Mouse (Mus musculus) Patski (cell line): ENCODE measurements around the gene Glo1. TPM values are rescaled to one million over a fixed set of nuclear protein-coding genes. Genes with fewer than 3 reads are reported as not detected.

Source experiments
- ATAC-seq: fragments of 100-300 bp; one replicate; pipeline ENCODE4 v1.8.0; 2021
- CTCF ChIA-PET: fragments of 350-600 bp; sonication (Branson Sonifier 250); formaldehyde crosslinking; loops from one replicate; lab custom pipeline; 2022; ENCODE audit warnings: inconsistent platforms; lab: Charles Lee
- POLR2A ChIA-PET: fragments of 350-600 bp; sonication (Branson Sonifier 250); formaldehyde crosslinking; loops from one replicate; lab custom pipeline; 2022; ENCODE audit warnings: antibody characterized with exemption, inconsistent platforms; lab: Charles Lee
- DNase-seq: peaks from one replicate; pipeline ENCODE4 v3.0.0-alpha.2; 2011; ENCODE audit warnings: low read depth, low spot score
- H3K27me3 ChIP-seq: fragments of 371-371 bp; one replicate; pipeline ENCODE4 v1.5.1; 2021
- CTCF ChIP-seq: fragments of 100-300 bp; IDR thresholded peaks from one replicate; pipeline ENCODE4 v1.5.1; 2021
- in situ Hi-C: fragments of 300-500 bp; cut with MboI; formaldehyde crosslinking; loops from 3 replicates; pipeline ENCODE4 v1.11.1; 2018; ENCODE audit warnings: low pct_unique_long_range_greater_than_20kb, mixed read lengths
- polyA plus RNA-seq: library from polyadenylated mRNA; unstranded; gene quantifications from one replicate; pipeline ENCODE4 v1.2.3, GENCODE M21; 2021

The Glo1 gene
- polyA plus RNA-seq, 1 experiment from 2014 or later = 208 TPM

- in situ Hi-C loops = loop anchor here (10.0 kb wide), 1 partner anchor 468 kb away; no protein-coding TSS in a partner anchor
- DNase-seq (no peak), ATAC-seq (no peak)
- TF ChIP-seq CTCF = no peak
- H3K27me3 ChIP-seq = no peaks in the 10 kb centered on the region
- CTCF ChIA-PET = interaction anchor here (1.2 to 1.6 kb wide), 3 partner anchors 9 to 23 kb away, joined by 3 to 5 read pairs (median 3); no protein-coding TSS in a partner anchor
- POLR2A ChIA-PET = no interaction called here
Observed at GRCm38 (mm10) chr17:30582313-30582712, 44.4 kb downstream of the Glo1 start.

- TF ChIP-seq CTCF = no peak
- POLR2A ChIA-PET = interaction anchor here (1.1 kb wide), 1 partner anchor 17 kb away, joined by 3 read pairs; no protein-coding TSS in a partner anchor
- in situ Hi-C loops = loop anchor here (10.0 kb wide), 1 partner anchor 466 kb away; no protein-coding TSS in a partner anchor
Observed at GRCm38 (mm10) chr17:30581201-30581600, 45.5 kb downstream of the Glo1 start.

DNA sequence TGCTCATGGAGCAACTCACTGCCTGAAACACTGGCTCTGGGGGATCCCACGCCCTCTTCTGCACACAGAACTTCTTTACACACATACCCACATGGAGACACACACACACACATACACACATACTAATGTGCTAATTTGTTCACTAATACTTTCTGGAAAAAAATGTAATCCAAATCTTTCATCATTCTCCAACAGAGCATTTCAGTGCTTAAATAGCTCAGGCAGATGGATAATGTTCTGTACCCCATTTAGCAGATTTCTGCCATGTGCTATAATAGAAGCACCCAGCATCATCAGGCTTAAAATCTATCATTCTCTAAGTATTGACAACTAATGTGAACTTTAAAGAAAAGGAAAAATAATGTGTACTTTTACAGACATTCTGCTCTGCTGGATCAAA lies 45.9 kb downstream of the Glo1 start:
- DNase-seq (no peak), ATAC-seq (no peak)
- H3K27me3 ChIP-seq = no peaks in the 10 kb centered on the region
- TF ChIP-seq CTCF = no peak
- in situ Hi-C loops = loop anchor here (10.0 kb wide), 1 partner anchor 466 kb away; no protein-coding TSS in a partner anchor
- CTCF ChIA-PET = interaction anchor here (1.5 to 4.0 kb wide), 2 partner anchors 8 to 22 kb away, joined by 4 to 17 read pairs; no protein-coding TSS in a partner anchor
- POLR2A ChIA-PET = interaction anchor here (1.1 kb wide), 1 partner anchor 16 kb away, joined by 3 read pairs; no protein-coding TSS in a partner anchor

More at GRCm38 (mm10) chr17:30581201-30581600, 45.5 kb downstream of the Glo1 start:
- DNase-seq (no peak), ATAC-seq (no peak)
- no peaks in the 10 kb centered on the region for H3K27me3 ChIP-seq
- CTCF ChIA-PET = interaction anchor here (1.5 to 4.0 kb wide), 2 partner anchors 8 to 22 kb away, joined by 4 to 17 read pairs; no protein-coding TSS in a partner anchor

GRCm38 (mm10) chr17:30576946-30577345 lies 49.7 kb downstream of the Glo1 start:
- H3K27me3 ChIP-seq = no peaks in the 10 kb centered on the region
- in situ Hi-C loops = no loop called here
- ATAC-seq = no peak
- no peak for DNase-seq
- no peak for TF ChIP-seq CTCF
- ChIA-PET POLR2A (interaction anchor here (0.6 to 1.0 kb wide), 2 partner anchors 12 to 23 kb away, joined by 3 read pairs; no protein-coding TSS in a partner anchor), CTCF (interaction anchor here (1.0 to 4.0 kb wide), 3 partner anchors 10 to 28 kb away, joined by 3 to 17 read pairs (median 4); no protein-coding TSS in a partner anchor)

DNA sequence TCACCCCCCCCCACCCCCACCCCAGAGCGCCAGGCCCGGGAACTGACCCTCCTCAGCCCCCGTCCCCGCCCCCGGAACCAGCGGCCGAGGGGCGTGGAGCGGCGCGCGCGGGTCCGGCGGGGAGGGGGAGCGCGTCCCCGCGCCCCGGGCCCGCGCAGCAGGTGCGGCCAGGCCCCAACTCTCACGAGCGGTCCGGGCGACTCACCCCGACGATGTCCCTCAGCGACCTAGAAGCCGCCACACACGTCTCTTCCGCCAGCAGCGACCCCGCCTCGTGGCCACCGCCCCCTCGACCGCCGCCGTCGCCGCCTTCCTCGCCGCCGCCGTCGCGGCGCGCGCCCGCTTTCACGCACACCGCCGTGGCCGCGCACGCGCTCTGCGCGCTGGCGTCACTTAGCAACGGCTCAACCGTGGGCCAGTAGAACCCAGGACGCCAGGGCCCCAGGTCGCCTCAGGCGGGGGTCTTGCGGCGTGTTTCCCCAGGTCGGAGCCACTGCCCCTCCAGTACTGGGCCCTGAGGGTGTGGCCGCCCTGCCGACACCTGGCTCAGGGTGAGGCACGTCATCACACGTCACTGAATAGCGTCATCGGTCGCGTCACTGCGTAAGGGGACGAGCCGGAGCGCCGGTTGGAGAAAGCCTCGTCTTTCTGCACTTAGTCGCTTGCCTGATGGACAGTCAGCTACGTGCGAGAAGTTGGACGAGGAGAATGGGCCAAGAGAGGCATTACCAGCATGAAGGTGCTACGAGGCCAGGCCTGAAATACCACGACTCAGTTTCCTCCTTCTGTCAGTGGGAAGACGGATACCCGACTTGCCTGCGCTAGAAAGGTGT lies 50.5 kb downstream of the Glo1 start, which contains the start of gene Btbd9:
TSS of gene Btbd9 (minus strand) at position 548 of the 833 bp plus-strand sequence.
- TF ChIP-seq CTCF = no peak
- CTCF ChIA-PET = no interaction called here

GRCm38 (mm10) chr17:30575121-30575904 lies 51.4 kb downstream of the Glo1 start:
- ChIA-PET CTCF (interaction anchor here (0.9 to 1.2 kb wide), 2 partner anchors 8 to 16 kb away, joined by 3 to 6 read pairs; no protein-coding TSS in a partner anchor), POLR2A (no interaction called here)
- DNase-seq = no peak
- H3K27me3 ChIP-seq = no peaks in the 10 kb centered on the region
- in situ Hi-C loops = no loop called here
- peak; percentile 18 for ATAC-seq
- TF ChIP-seq CTCF = no peak

More for the DNA sequence above, 50.5 kb downstream of the Glo1 start, which contains the start of gene Btbd9:
- in situ Hi-C loops = no loop called here
- ATAC-seq (peak; percentile 69), DNase-seq (no peak)
- H3K27me3 ChIP-seq = no peaks in the 10 kb centered on the region
- POLR2A ChIA-PET = no interaction called here

GRCm38 (mm10) chr17:30574783-30575075 lies 51.9 kb downstream of the Glo1 start:
- CTCF ChIA-PET = interaction anchor here (0.9 to 1.2 kb wide), 2 partner anchors 8 to 16 kb away, joined by 3 to 6 read pairs; no protein-coding TSS in a partner anchor
- DNase-seq (no peak), ATAC-seq (no peak)
- no peaks in the 10 kb centered on the region for H3K27me3 ChIP-seq
- in situ Hi-C loops = no loop called here
- TF ChIP-seq CTCF = no peak
- POLR2A ChIA-PET = no interaction called here

DNA sequence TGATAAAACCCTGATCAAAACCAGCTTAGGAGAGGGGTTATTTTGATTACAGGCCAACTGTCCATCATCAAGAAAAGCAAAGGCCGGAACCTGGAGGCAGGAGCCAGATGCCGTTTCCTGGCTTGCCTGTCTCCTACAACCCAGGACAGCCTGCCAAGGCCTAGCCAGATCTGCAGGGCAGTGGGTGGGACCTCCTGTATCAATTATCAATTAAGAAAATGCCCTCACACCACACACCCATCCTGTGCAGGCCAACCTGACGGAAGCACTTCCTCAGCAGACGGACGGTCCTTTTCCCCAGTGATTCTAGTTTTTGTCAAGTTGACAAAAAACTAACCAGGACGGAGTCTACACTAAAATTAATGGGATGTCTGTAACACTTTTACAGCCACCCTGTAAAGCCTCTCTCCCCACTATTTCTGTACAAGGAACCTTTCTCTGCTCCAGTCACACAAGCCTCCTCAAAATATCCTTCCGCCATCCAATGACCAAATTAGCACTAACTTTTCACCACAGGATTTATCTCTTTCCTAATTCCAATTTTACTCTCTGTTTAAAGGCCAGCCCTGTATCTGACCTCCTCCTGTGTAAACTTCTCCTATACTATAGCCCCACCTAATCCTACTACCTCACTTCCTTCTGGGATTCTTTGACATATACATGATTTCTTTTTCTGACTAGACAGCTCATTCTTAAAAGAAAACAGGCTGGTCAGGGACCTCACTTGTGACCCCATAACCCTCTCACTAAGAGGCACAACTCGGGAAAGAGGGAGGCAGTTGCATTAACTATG lies 52.5 kb downstream of the Glo1 start:
- CTCF ChIA-PET = interaction anchor here (0.7 to 1.2 kb wide), 4 partner anchors 9 to 20 kb away, joined by 3 to 6 read pairs (median 3); no protein-coding TSS in a partner anchor
- no peak for DNase-seq
- ATAC-seq = no peak

DNA sequence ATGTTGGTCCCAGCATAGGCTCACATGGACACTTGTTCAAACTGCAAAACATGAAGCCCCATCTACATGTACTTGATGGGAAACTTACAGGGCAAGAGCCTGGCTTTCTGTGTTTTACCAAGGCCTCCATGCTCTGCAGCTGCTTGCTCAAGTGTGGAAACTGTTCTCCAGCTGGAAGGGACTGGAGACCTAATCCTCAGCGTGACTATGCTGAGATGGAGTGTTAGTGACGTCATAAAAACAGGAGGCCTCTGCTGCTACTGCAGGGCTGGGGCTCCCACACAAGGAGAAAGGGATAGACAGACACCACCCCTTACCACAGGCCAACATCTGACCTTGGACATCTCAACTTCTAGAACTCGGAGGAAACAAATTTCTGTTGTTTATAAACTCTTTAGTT lies 55.7 kb downstream of the Glo1 start:
- no peaks in the 10 kb centered on the region for H3K27me3 ChIP-seq
- ATAC-seq (peak; percentile 20), DNase-seq (no peak)
- CTCF ChIA-PET = interaction anchor here (4.2 kb wide), 1 partner anchor 12 kb away, joined by 21 read pairs; no protein-coding TSS in a partner anchor
- in situ Hi-C loops = no loop called here
- POLR2A ChIA-PET = no interaction called here
- TF ChIP-seq CTCF = no peak

More for the DNA sequence above, 52.5 kb downstream of the Glo1 start:
- in situ Hi-C loops = no loop called here
- POLR2A ChIA-PET = no interaction called here
- TF ChIP-seq CTCF = no peak
- no peaks in the 10 kb centered on the region for H3K27me3 ChIP-seq
